Mouse (Mus musculus): ENCODE results near the gene Sema3g.

DNA sequence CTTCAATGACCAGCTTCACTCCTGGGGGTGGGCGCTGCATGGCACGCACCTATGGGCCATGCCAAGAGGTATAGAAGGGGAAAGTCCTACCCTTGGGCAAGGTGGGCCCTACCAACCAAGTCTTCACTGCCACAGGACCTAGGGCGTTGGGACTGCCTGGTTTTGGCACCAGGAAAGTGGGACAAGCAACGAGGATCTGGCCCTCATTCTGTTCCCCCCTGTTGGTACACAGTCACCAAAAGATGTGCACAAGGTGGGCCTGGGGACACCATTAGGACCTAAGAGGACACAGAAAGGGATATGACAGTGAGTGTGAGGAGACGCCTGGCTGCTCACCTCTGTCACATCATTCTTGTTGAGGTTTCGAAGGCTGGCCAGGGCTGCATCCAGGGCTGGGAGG, 53.5 kb downstream of the Sema3g start:
- TF ChIP-seq GATA1 (IDR thresholded peaks at IDR 0.05; ENCODE audit: borderline replicate concordance, low read length) (no peak), FLI1 (IDR thresholded peaks at IDR 0.05; ENCODE audit: low read length) (no peak)

Data from megakaryocyte, embryonic 14.5 days (primary cell).